Mouse (Mus musculus) Muller cell, postnatal 12 days (primary cell): ENCODE measurements around the gene Kptn.

Experiments used
- DNase-seq: peaks from one replicate; pipeline ENCODE4 v3.0.0-alpha.2; 2015; ENCODE audit errors: inconsistent ontology term

Kptn gene

DNA sequence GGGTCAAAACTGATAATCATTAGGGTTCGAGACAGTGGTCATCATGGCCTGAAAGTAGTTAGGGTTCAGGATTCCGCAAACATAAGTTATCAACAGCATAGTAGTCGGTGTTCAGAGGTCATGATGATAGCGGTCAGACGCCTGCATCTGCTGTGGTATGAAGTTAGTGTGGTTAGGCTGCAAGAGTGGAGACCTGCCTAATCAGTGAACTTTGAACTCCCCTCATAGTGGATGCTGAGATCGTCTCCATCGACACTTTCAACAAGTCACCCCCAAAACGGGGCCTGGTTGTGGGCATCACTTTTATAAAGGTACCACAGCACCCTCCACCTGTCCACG is 536 bp downstream of the Kptn start:
- no peak for DNase-seq

DNA sequence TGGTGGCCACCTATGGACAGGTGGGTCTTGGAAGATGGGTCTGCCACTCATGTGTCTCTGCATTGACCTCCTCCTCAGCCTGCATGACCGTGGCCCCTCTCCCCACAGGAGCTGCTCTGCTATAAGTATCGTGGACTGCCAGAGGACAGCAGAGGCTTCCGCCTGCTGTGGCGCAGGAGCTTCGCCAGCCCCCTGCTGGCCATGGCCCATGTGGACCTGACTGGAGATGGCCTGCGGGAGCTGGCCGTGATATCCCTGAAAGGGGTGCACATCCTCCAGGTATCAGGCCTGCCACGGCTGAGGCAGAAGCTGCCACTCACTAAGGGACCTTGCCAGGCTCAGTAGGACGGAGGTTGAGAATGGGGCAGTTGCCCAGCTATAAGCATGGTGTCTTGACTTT is 6.1 kb downstream of the Kptn start:
- no peak for DNase-seq

DNA sequence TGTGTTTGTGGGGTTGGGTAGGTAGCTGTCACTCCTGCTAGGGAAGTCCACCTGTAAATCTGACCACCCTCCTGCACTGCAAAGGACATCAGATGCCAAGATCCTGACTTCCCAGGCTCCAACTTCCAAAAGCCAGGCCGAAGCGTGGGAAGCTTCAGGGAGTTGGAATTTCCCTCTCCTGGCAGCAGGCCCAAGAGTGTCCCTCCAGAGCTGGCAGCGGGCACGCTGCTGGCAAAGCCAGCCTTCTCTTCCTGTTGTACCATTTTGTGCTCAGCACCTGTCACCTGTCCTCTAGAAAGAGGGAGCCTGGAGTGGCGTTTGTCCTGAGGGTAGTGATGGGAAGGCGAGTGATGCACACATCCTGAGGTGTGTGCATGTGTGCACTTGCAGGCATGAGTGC is 8.6 kb downstream of the Kptn start:
- DNase-seq, result no peak

DNA sequence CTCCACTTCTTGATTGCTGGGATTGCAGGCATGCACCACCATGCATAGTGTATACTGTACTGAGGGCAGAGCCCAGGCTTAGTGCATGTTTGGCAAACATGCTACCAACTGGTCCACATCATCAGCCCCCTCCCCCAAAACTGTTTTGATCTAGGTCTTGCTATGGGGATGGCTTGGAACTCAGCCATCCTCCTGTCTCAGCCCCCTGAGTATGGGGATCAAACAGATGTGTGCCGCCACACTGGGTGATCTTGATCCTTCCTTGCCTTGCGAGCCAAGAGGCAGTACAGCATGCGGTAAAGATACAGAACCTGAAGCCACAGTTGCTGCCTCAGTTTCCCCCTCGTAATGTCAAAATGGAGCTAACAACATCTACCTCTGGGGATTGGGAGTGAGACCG is 9.2 kb downstream of the Kptn start:
- no peak for DNase-seq

GRCm38 (mm10) chr7:16129421-16129845 is 9.7 kb downstream of the Kptn start, which contains the start of gene Slc8a2:
Gene Slc8a2, plus strand, starts transcription at chr7:16129826.
- DNase-seq, result peak; percentile 72

DNA sequence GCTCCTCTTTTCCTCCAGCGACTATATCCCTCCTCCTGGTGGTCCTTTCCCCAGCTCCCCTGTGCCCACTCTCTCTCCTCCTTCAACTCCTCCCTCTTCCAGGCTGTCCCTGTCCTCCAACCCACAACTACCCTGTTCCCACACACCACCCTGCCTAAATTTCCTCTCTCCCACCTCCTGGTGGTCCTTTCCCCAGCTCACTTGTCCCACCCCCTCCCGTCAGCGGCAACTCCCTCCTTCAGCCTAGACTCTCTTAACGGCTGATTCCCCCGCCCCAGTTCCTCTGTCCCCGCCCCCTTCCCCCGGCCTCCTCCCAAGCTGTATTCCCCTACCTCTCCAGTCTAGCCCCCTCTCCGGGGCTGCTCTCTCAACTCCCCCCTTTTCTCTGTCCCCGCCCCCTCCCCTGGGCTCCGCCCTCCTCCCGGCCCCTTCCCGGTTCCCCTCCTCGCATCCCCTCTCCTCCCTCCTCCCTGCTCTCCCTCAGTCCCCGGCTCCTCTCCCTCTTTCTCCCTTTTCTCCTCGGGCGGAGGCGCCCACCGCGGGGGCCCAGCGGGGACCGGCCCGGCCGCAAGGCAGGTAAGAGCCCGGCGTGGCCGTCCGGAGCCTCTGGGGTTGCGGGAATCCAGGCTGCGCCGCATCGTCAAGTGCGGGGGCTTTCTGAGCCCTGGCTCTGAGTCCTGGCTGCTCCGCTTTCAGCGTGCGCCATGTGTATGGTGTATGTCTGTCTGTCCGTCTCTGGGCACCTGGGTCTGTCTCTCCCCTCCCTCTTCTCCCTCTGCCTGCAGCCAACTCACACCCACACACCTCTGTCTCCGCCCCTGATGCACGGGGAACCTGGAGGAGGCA is 10.4 kb downstream of the Kptn start:
- peak; percentile 58 for DNase-seq

GRCm38 (mm10) chr7:16130956-16131634 is 11.4 kb downstream of the Kptn start:
- no peak for DNase-seq

GRCm38 (mm10) chr7:16132161-16132581 is 12.5 kb downstream of the Kptn start:
- peak; percentile 11 for DNase-seq

DNA sequence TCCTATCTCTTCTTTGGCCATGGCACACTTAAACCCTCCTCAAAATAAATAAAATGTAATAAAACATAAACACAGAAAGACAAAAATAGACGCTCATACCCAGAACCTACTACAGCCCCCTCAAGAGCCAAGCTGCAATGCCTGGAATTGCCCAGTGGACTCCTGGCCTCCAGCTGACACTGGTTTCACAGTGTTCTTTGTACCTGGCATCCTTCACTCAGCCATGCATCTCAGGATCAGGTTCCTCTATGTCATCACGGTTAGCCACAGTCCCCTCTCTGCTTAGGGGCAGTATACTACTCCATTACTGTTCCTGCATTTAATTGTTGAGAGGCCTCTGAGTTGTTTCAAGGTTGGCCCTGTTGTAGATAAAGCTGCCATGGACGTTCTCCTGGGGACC is 13.2 kb downstream of the Kptn start:
- DNase-seq, result no peak

DNA sequence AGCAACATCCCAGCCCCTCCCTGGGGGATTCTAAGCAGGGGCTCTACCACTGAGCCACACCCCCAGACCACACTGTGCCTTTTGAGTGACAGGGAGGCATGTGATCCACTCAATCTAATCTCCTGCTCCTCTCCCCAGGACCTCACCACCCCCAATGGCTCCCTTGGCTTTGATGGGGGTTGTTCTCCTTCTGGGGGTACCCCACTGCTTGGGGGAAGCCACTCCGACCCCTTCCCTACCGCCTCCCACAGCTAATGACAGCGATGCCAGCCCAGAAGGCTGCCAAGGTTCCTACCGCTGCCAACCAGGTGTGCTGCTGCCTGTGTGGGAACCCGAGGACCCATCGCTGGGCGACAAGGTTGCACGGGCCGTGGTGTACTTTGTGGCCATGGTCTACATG is 14.0 kb downstream of the Kptn start:
- no peak for DNase-seq

DNA sequence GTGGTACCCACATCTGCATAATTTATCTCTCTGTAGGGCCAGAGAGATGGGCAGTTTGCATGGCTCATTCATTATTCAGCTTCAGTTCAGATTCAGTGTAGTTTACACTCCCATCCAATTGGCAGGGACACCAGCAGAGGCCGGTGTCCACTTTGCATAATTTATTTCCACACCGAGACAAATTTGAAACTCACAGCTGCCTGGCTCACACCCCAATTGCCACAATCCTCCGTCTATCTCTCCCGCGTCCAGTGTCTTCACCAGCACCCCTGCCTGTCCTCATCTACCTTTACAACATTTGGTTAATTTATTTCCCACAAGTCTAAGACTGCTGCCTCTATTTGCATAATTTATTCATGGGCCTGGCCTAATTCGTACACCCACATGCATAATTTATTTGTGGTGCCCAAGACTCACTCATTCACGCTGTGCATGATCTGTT is 15.3 kb downstream of the Kptn start:
- DNase-seq, result no peak

- DNase-seq, result no peak
These were observed 27.1 kb downstream of the Kptn start for GRCm38 (mm10) chr7:16146489-16147410.

DNA sequence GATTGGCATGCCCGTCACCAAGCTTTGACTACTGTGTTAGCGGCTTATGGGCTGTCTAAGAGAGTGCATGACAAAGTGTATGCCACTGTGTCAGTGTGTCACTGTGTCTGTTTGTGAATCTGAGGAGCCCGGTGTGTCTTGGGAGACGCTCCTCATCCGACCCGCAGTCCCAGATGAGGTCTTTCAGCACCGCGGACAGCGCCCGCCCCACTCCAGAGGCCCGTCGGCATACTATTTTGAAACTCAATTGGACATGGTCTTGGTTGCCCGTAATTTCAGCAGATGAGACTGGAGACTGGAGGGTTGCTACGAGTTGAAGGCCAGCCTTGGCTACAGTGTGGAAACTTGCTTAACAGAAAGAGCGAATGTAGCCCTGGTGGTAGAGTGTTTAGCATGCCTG is 27.9 kb downstream of the Kptn start:
- DNase-seq, result peak; percentile 51

DNA sequence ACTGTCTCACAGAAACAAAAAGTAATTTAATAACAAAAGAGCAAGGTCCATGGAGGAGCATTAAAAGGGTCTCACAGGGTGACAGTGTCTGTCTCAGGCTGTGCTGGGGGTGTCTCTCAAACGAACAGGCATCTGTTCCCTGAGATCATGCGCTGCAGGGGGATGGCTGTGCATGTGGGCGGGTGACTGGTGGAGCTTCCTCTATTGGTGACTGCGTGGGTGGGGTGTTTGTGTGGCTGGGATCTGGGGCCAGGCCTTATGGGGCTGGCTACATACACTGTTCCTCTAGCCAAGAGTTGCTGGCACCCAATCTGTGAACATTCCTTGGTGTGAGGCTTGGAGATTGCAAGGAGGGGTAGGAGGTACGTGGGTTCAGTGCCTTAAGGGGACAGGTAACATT is 29.5 kb downstream of the Kptn start:
- no peak for DNase-seq

GRCm38 (mm10) chr7:16150191-16151145 is 30.8 kb downstream of the Kptn start:
- DNase-seq, result no peak

GRCm38 (mm10) chr7:16153522-16153921 is 33.8 kb downstream of the Kptn start:
- DNase-seq, result peak; percentile 27

GRCm38 (mm10) chr7:16155132-16155872 is 35.6 kb downstream of the Kptn start:
- DNase-seq, result no peak

DNA sequence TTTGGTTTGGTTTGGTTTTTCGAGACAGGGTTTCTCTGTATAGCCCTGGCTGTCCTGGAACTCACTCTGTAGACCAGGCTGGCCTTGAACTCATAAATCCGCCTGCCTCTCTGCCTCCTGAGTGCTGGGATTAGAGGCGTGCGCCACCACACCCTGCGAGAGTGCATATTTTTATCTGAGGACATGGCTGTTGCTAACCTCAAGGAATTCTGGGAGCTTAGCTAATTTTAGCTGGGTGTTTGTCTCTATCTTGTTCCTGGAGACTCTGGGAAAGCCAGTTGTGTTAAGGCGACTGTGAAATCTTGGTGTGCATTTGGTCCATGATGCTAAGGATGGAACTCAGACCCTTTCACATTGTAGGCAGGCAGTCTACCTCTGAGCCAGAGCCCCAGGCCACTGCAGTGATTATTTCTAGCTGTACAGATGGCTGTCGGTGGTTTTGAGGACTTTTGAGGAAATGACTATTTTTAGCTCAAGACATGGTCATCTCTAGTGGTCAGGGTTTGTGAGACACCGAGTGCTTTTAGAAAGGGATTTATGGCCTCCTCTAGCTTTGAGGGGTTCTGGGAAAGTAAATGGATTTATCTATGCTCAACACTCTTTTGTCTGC is 36.5 kb downstream of the Kptn start:
- no peak for DNase-seq

DNA sequence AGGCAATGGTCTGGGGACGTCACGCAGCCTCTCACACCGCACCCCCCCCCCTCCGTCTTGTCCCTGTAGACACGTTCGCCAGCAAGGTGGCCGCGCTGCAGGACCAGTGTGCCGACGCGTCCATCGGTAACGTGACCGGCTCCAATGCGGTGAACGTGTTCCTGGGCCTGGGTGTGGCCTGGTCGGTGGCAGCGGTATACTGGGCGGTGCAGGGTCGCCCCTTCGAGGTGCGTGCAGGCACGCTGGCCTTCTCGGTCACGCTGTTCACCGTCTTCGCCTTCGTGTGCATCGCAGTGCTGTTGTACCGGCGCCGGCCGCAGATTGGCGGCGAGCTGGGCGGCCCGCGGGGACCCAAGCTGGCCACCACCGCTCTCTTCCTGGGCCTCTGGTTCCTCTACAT is 39.0 kb downstream of the Kptn start:
- DNase-seq, result no peak

DNA sequence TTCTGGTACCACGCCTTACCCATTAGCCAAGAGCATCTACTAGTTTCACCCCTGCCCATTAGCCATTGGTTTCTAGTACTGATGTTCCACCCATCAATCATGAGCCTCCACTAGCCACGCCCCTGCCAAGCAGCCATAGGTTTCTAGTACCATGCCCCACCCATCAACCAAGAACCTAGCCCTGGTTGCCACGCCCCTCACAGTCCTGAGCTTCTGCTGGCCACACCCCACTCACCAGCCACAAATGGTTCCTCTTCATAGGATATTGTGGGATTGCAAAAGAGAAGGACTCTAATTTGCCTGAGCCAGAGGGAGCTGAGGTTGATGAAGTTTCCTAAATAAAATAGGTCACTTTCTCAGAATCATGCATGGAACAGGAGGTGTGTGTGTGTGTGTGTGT is 41.0 kb downstream of the Kptn start:
- no peak for DNase-seq
